Mouse (Mus musculus): Measurements from ENCODE around the gene Nhej1. TPM values are rescaled to one million over a fixed set of nuclear protein-coding genes. Genes with fewer than 3 reads are reported as not detected.

Nhej1 gene
- polyA plus RNA-seq, 1 experiment, result 10.3 TPM

GRCm38 (mm10) chr1:75001183-75001582, 123.8 kb downstream of the Nhej1 start:
- Histone ChIP-seq H3K4me1 (ENCODE audit: control insufficient read depth, insufficient read depth, low read length) (no peaks in the 10 kb centered on the region), H3K4me3 (ENCODE audit: insufficient read depth, low read length) (no peak overlapping the region), H3K27ac (ENCODE audit: insufficient read depth, low read length) (no peak overlapping the region)
- TF ChIP-seq POLR2A (IDR thresholded peaks at IDR 0.05; ENCODE audit: low read depth, low read length) (no peak), CTCF (IDR thresholded peaks at IDR 0.05; ENCODE audit: borderline replicate concordance, insufficient read depth, low read length) (no peak)

GRCm38 (mm10) chr1:75000496-75000895, 124.5 kb downstream of the Nhej1 start:
- TF ChIP-seq CTCF (IDR thresholded peaks at IDR 0.05; ENCODE audit: borderline replicate concordance, insufficient read depth, low read length), result no peak
- TF ChIP-seq POLR2A (IDR thresholded peaks at IDR 0.05; ENCODE audit: low read depth, low read length), result no peak
- H3K27ac ChIP-seq (ENCODE audit: insufficient read depth, low read length), result no peak overlapping the region
- no peaks in the 10 kb centered on the region for H3K4me1 ChIP-seq (ENCODE audit: control insufficient read depth, insufficient read depth, low read length)
- no peak overlapping the region for H3K4me3 ChIP-seq (ENCODE audit: insufficient read depth, low read length)

GRCm38 (mm10) chr1:74999173-74999572, 125.8 kb downstream of the Nhej1 start:
- no peak for TF ChIP-seq POLR2A (IDR thresholded peaks at IDR 0.05; ENCODE audit: low read depth, low read length)
- TF ChIP-seq CTCF (IDR thresholded peaks at IDR 0.05; ENCODE audit: borderline replicate concordance, insufficient read depth, low read length), result no peak

GRCm38 (mm10) chr1:74997231-74997630, 127.8 kb downstream of the Nhej1 start:
- TF ChIP-seq CTCF (IDR thresholded peaks at IDR 0.05; ENCODE audit: borderline replicate concordance, insufficient read depth, low read length) (no peak), POLR2A (IDR thresholded peaks at IDR 0.05; ENCODE audit: low read depth, low read length) (no peak)
- Histone ChIP-seq H3K4me1 (ENCODE audit: control insufficient read depth, insufficient read depth, low read length) (no peaks in the 10 kb centered on the region), H3K4me3 (ENCODE audit: insufficient read depth, low read length) (no peak overlapping the region), H3K27ac (ENCODE audit: insufficient read depth, low read length) (no peak overlapping the region)

More at GRCm38 (mm10) chr1:74999173-74999572, 125.8 kb downstream of the Nhej1 start:
- Histone ChIP-seq H3K4me3 (ENCODE audit: insufficient read depth, low read length) (no peak overlapping the region), H3K4me1 (ENCODE audit: control insufficient read depth, insufficient read depth, low read length) (no peaks in the 10 kb centered on the region), H3K27ac (ENCODE audit: insufficient read depth, low read length) (no peak overlapping the region)

GRCm38 (mm10) chr1:74977001-74977400, 148.0 kb downstream of the Nhej1 start:
- Histone ChIP-seq H3K4me3 (ENCODE audit: insufficient read depth, low read length) (no peak overlapping the region), H3K4me1 (ENCODE audit: control insufficient read depth, insufficient read depth, low read length) (no peaks in the 10 kb centered on the region), H3K27ac (ENCODE audit: insufficient read depth, low read length) (no peak overlapping the region)
- TF ChIP-seq POLR2A (IDR thresholded peaks at IDR 0.05; ENCODE audit: low read depth, low read length) (no peak), CTCF (IDR thresholded peaks at IDR 0.05; ENCODE audit: borderline replicate concordance, insufficient read depth, low read length) (no peak)

GRCm38 (mm10) chr1:74975936-74976335, 149.1 kb downstream of the Nhej1 start:
- TF ChIP-seq POLR2A (IDR thresholded peaks at IDR 0.05; ENCODE audit: low read depth, low read length), result no peak
- no peak for TF ChIP-seq CTCF (IDR thresholded peaks at IDR 0.05; ENCODE audit: borderline replicate concordance, insufficient read depth, low read length)
- Histone ChIP-seq H3K4me3 (ENCODE audit: insufficient read depth, low read length) (no peak overlapping the region), H3K27ac (ENCODE audit: insufficient read depth, low read length) (no peak overlapping the region), H3K4me1 (ENCODE audit: control insufficient read depth, insufficient read depth, low read length) (no peaks in the 10 kb centered on the region)

GRCm38 (mm10) chr1:74973590-74973989, 151.4 kb downstream of the Nhej1 start:
- Histone ChIP-seq H3K4me1 (ENCODE audit: control insufficient read depth, insufficient read depth, low read length) (no peaks in the 10 kb centered on the region), H3K27ac (ENCODE audit: insufficient read depth, low read length) (no peak overlapping the region), H3K4me3 (ENCODE audit: insufficient read depth, low read length) (no peak overlapping the region)
- no peak for TF ChIP-seq CTCF (IDR thresholded peaks at IDR 0.05; ENCODE audit: borderline replicate concordance, insufficient read depth, low read length)
- no peak for TF ChIP-seq POLR2A (IDR thresholded peaks at IDR 0.05; ENCODE audit: low read depth, low read length)

- no peak overlapping the region for H3K27ac ChIP-seq (ENCODE audit: insufficient read depth, low read length)
- no peaks in the 10 kb centered on the region for H3K4me1 ChIP-seq (ENCODE audit: control insufficient read depth, insufficient read depth, low read length)
- H3K4me3 ChIP-seq (ENCODE audit: insufficient read depth, low read length), result no peak overlapping the region
- TF ChIP-seq POLR2A (IDR thresholded peaks at IDR 0.05; ENCODE audit: low read depth, low read length) (no peak), CTCF (IDR thresholded peaks at IDR 0.05; ENCODE audit: borderline replicate concordance, insufficient read depth, low read length) (no peak)
Observed at GRCm38 (mm10) chr1:74971353-74972050, 153.5 kb downstream of the Nhej1 start.

- H3K4me3 ChIP-seq (ENCODE audit: insufficient read depth, low read length), result no peak overlapping the region
- TF ChIP-seq CTCF (IDR thresholded peaks at IDR 0.05; ENCODE audit: borderline replicate concordance, insufficient read depth, low read length) (no peak), POLR2A (IDR thresholded peaks at IDR 0.05; ENCODE audit: low read depth, low read length) (no peak)
- no peak overlapping the region for H3K27ac ChIP-seq (ENCODE audit: insufficient read depth, low read length)
- H3K4me1 ChIP-seq (ENCODE audit: control insufficient read depth, insufficient read depth, low read length), result no peaks in the 10 kb centered on the region
Observed at GRCm38 (mm10) chr1:74967962-74968580, 156.9 kb downstream of the Nhej1 start.

- Histone ChIP-seq H3K4me3 (ENCODE audit: insufficient read depth, low read length) (no peak overlapping the region), H3K27ac (ENCODE audit: insufficient read depth, low read length) (no peak overlapping the region), H3K4me1 (ENCODE audit: control insufficient read depth, insufficient read depth, low read length) (no peaks in the 10 kb centered on the region)
- TF ChIP-seq POLR2A (IDR thresholded peaks at IDR 0.05; ENCODE audit: low read depth, low read length), result no peak
- TF ChIP-seq CTCF (IDR thresholded peaks at IDR 0.05; ENCODE audit: borderline replicate concordance, insufficient read depth, low read length), result peak; percentile 92; the same call in 1 of the 2 replicates
Observed at GRCm38 (mm10) chr1:74964494-74965215, 160.3 kb downstream of the Nhej1 start.
